Mouse (Mus musculus) layer of hippocampus, adult 8-10 months (tissue): ENCODE measurements around the gene Mxi1. TPM values are rescaled to one million over a fixed set of nuclear protein-coding genes. Genes with fewer than 3 reads are reported as not detected.

Source experiments
- DNase-seq, 2 experiments: peaks; one replicate each; pipeline ENCODE4 v3.0.0; 2022; ENCODE audit warnings: low spot score in 2 of 2
- total RNA-seq, 4 experiments: library from RNA; stranded (reverse); gene quantifications; 2 replicates each; pipeline ENCODE4 v1.2.4; 2022

Gene Mxi1
- total RNA-seq, 4 experiments from 2014 or later, result 57.8 to 73.4 (median 65.8) TPM

DNA sequence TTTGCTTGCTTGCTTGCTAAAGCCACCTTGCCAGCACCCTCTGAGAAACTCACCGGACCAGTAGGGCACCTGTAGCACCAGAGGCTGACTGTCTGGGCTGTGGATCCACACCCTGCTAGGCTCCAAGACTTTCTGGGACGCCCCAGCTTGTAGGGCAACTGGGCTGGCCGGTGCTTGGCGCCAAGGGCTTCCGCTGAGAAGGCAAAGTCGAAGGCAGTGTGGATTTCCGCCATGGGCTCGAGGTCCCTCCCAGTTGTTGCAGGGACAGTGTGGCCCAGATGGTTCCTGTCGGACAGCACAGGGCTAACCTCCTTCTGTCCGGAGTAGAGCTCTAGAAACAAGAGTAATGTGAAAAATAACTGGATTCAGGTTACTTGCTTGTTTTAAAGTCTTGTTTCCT, 11.0 kb downstream of the Mxi1 start:
- no peak for DNase-seq

- no peak for DNase-seq
Measured at GRCm38 (mm10) chr19:53322438-53323048, 12.2 kb downstream of the Mxi1 start.

DNA sequence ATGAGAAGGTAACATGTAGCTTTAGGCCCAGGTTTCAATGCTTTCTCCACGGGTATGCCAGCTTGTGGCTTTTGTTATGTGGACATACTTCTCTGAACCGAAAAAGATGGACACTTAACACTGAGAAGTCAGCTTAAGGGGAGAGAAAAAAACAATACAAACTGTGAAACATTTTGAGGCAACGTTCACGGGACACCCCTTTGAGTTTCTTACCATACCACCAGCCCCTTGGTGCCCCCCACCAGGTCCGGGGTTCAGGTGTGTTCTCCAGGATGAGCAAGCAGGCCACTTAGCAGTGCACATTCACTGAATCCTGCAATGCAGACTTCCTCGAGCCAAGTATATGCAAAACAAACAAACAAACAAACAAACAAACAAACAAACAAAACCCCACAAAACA, 14.5 kb downstream of the Mxi1 start:
- DNase-seq, result no peak

GRCm38 (mm10) chr19:53325578-53326295, 15.4 kb downstream of the Mxi1 start:
- DNase-seq, result peak; percentile 73 to 77

- DNase-seq, result no peak
Measured at GRCm38 (mm10) chr19:53328116-53328515, 17.8 kb downstream of the Mxi1 start.

GRCm38 (mm10) chr19:53329221-53329991, 19.1 kb downstream of the Mxi1 start:
- DNase-seq, result peak; percentile 87 to 90

- DNase-seq, result peak; percentile 66 to 72
Measured at GRCm38 (mm10) chr19:53329992-53330381, 19.7 kb downstream of the Mxi1 start.

DNA sequence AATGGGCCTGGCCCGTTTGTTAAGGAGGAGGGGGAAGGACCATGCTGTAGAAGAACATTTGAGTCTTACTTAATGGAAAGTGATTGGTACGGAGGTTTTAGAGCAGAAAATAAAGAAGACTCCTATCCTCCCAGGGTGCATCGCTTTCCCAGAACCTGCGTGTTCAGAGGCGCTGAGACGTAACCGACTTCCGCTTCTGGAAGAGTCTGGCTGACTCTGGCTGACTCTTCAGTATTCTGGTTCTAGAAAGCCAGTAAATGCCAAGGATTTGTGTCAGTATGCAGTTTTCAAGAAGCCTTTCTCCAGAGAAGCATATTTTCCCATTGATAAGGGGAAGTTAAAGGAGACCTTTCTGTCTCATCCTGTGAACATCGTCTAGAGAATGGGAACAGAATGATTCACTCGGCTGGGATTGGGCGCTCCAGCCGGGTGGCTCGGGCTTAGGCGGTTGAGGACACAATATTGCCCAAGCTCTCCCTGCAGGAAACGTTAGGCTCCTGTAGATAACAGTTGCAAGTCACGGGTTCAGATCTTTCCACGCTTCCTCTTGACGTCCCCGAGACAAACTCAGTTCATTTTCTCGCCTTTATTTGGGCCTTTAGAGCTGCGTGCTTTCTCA, 21.7 kb downstream of the Mxi1 start:
- DNase-seq, result no peak

DNA sequence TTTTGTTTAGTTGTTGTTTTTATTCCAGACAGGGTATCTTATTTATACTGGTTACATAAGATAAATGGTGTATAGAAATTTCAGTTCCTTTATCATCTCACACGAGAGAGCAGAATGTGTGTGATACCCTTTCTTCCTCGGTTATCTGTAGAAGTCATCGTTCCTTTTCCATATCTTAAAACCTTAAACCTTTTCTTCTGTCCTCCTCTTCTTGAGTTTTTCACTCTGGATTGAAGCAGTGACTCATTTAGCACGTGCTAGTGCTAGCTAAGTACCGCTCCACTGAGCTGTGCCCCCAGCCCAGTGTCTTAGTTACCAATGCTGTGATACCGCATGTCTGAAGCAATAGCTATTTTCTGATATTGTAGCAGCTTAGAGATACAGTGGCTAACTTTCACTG, 23.4 kb downstream of the Mxi1 start:
- DNase-seq, result no peak

DNA sequence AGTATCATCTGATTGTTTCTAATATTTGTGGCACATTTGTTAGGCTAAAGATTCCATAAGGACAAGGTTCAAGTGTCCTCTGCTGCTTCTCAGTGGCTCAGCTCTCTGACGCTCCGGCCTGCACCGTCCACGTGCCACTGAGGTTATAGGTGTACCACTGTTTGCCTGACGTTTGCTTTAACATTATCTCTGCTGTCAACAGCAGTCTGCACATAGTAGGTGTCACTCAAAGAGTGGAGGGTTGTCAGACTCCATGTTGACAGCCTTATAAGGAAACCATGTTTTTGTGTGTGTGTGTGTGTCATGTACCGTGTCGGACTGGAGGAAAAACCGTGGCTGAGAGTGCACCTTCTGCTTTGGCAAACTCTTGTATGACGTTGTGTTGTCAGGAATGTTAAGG, 24.9 kb downstream of the Mxi1 start:
- DNase-seq, result no peak

- DNase-seq, result no peak
Measured at GRCm38 (mm10) chr19:53340423-53340822, 30.1 kb downstream of the Mxi1 start.

DNA sequence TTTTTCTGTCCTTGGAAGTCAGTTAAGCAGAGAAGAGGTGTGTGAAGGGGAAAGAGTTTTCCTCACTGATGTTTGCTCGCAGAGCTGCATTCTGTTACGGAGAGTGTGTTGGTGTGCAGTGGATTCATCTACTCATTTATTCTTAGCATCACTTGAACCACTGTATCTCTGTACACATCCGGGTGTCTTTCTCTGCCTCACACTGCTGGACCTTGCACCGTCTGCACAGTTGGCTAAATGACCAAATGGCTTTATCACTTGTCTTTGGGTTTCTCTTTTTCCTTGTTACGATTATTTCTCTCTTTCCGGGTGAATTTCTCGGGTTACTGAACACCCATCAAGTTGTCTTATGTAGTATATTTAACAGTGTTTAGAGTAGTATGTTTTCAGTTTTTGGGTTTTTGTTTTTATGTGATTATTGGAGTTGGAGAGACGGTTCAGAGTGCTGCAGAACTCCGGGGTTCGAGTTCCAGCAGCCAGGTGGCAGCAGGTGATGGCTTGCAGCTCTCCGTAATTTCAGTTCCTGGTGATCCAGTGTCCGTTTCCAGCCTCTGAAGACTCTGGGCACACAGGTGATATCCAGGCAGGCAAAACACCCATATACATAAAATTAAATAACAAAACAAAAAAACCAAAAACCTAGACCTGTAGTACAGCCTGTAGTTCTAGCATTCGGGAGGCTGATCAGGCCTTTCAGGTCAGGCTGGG, 33.0 kb downstream of the Mxi1 start:
- no peak for DNase-seq

DNA sequence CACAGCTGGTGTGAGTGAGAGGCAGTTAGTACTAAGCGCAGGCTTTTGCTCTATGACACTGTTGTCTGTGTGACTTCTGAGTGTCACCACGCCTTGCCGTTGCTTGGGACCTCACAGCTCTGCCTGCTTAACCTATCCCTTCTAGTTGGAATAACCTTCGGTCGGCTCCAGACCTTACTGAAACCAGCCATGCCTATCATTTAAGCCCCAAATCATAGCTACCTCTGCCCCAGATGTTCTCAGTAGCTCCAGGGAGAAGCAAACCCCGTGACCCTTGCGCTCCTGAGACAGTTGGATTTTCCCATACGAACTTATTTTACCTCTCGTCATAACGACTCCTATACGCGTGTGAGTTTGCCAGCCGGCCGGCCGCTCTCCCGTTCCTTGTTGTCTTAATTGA, 33.7 kb downstream of the Mxi1 start:
- no peak for DNase-seq

DNA sequence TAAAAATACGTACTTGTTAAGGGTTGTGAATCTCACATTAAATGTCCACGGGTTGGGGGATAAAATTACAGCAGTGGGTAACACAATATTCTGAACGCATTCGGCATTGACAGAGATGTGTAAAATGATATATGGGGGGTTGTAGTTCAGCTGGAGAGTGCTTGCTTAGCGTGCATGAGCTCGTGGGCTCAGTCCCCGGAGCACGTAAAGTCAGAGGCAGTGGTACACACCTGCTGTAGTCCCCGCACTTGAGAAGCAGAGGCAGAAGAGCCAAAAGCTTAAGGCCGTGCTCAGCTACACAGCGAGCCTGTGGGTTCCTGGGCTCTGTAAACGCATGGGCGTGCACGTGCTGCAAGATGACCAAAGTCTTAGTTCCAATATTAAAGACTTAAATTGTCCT, 35.4 kb downstream of the Mxi1 start:
- no peak for DNase-seq

- no peak for DNase-seq
Measured at GRCm38 (mm10) chr19:53353864-53354263, 43.5 kb downstream of the Mxi1 start.

DNA sequence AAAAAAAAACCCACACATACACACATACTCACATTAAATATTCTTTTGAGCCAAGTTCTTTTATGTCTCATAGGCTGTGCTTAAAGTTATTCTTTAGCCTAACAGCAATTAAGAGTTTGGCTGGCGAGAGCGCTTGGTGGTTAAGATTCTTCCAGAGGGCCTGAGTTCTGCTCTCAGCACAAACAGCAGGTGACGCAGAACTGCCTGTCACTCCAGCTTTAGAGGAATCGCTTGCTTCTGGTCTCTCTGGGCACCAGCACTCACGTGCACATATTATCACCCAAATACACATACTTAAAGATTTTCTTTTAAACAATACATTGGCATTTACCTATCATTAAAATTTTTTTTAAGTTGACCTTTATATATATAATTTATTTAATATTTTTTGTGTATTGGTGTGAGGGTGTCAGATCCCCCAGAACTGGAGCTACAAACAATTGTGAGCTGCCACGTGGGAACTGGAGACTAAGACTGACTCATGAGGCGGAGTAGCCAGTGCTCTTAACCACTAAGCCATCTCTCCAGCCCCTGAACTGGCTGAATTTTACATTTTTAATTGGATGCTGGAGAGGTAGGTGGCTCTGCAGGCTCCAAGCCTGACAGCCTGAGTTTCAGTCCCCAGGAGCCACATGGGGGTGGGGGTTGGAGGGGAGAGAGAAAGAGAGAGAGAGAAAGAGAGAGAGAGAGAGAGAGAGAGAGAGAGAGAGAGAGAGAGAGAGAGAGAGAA, 44.1 kb downstream of the Mxi1 start:
- no peak for DNase-seq

GRCm38 (mm10) chr19:53355065-53355464, 44.7 kb downstream of the Mxi1 start:
- DNase-seq, result no peak

DNA sequence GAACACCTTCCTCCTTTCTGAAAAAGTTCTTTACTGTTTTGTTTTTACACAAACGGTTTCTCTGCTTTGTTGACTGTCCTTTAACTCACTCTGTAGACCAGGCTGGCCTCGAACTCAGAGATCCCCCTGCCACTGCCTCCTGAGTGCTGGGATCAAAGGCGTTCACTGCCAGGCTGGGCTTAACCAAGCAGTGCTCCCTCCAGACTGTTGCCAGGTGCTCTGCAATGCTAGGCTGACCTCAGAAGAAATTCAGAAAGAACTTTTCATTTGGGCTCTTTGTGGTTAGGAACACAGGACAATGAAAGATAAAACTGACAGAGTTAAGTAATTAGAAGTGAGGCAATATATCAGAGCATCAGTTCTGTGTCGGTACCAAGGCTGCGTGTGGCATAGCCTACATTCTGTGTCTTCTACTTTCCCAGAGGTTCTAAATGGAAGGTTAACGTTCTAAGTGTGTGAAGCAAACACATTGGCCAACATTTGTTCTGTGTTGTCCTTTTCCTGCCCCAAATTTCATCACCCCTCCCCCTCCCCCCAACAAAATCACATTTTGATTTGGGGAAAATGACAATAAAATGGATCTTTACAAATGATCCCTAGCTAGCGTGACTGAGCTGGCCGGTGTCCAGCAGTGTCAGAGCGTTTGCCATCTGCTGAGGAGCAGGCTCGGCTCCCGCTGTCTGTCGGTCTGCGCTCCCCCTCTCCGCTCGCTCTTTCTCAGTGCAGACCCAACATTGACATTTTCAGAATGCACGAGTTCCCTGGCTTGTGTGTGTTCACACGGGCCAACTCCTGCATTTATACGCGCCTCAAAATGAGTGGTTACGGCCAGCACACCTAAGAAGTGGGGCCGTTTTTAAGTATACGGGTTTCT, 49.1 kb downstream of the Mxi1 start:
- peak; percentile 61 to 82 for DNase-seq

GRCm38 (mm10) chr19:53360265-53360958, 50.1 kb downstream of the Mxi1 start:
- DNase-seq, result peak; percentile 75 to 80
